Mouse (Mus musculus): Measurements from ENCODE around the gene Slc47a2. TPM values are rescaled to one million over a fixed set of nuclear protein-coding genes. Genes with fewer than 3 reads are reported as not detected.

Gene Slc47a2
- total and polyA plus RNA-seq, 3 experiments: 0.15 to 0.25 TPM; not detected in 1

DNA sequence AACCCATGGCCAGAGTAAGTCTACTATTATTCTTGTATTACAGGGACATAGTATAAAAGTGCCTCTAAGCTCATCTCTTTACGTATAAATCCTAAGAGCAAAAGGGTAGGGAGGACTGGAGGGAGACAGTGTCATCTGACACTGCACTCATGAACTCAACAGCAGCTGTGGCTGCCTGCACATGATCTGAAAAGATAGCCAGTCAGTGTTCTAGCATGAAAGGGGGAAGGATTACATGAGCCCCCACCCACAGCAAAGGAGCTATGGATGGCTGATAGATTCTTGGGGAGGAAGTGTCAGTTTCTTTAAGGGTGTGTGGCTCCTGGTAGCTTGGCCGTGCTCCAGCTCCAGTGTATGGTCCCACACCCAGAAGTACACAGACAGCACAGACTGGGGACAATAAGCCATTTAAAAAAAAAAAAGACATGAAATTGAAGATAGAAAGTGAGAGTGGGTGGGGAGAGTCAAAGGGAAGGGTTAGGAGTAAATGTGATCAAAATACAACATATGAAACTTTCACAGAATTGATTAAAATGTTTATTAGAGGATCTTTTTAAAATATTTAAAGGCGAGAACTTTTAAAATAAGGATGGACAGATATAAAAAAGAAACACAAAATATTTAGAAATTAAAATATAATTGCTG lies 22.6 kb downstream of the Slc47a2 start (continued):
- no peak for TF ChIP-seq MEF2A (IDR thresholded peaks at IDR 0.05; ENCODE audit: extremely low read depth, insufficient replicate concordance, low read depth, low read length, poor library complexity, severe bottlenecking)
- peak; percentile 66 for TF ChIP-seq MXI1 (IDR thresholded peaks at IDR 0.05; ENCODE audit: low read depth, low read length)
- peak; percentile 91 for TF ChIP-seq ZNF384 (IDR thresholded peaks at IDR 0.05; ENCODE audit: low read depth, low read length)
- no peak for TF ChIP-seq SMC3 (IDR thresholded peaks at IDR 0.05; ENCODE audit: low read depth, low read length)

DNA sequence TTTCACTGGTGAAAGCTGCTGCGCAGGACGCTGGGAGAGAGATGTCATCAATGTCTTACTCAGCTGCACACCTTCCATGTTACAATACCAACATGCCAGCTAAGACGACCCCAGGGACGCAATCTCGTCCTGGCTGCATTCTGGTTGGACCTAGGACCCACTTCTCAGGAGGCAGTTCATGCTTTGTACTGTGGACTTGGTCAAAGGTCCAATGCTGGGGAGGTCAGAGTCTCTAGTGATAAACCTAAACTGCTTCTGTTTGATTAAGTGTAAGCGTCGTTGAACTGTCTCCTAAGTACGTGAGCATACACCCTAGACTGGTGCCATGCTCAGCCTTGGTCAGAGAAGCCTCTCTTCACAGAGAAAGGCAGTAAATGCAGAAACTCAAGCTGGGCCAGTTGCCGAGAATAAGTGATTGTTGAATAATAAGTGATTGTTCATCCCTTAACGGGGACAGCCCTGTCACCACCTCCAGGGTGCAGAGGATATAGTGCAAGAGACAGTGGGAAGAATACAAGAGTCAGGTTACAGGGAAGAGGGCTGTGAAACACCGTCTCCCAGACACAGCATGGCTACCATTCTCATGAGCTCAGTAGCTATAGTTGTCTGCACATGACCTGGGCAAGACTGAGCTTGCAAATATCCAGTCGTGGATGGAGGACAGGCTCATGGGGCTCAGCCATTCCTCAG lies 23.3 kb downstream of the Slc47a2 start:
- Histone ChIP-seq H3K36me3 (ENCODE audit: control insufficient read depth in 1 of 2, insufficient read depth in 2 of 2, low read length in 2 of 2) (peaks cover 0 to 11% of the 10 kb centered on the region in 2 experiments; a peak in 2 of 4 replicates), H3K27ac (ENCODE audit: control insufficient read depth, low read depth, low read length) (peak overlapping the region; percentile 64), H3K27me3 (ENCODE audit: control insufficient read depth in 1 of 2, insufficient read depth in 2 of 2, low read length in 2 of 2) (no peaks in the 10 kb centered on the region), H3K4me1 (ENCODE audit: control insufficient read depth in 1 of 2, insufficient read depth in 2 of 2, low read length in 2 of 2) (peaks cover 12 to 16% of the 10 kb centered on the region in 2 experiments), H3K9ac (ENCODE audit: control insufficient read depth, low read depth, low read length, poor library complexity, severe bottlenecking) (peak overlapping the region; percentile 20; the same call in 1 of the 2 replicates), H3K79me2 (ENCODE audit: control insufficient read depth, insufficient read depth, low read length, poor library complexity) (no peaks in the 10 kb centered on the region), H3K9me3 (replicated peaks; ENCODE audit: insufficient read depth, low read length) (no peaks in the 10 kb centered on the region), H3K4me3 (ENCODE audit: control insufficient read depth in 1 of 2, insufficient read depth in 1 of 2, low read depth in 2 of 2, low read length in 2 of 2) (peak overlapping the region; percentile 14 to 15; a peak in 2 of 4 replicates)
- TF ChIP-seq MAFK (IDR thresholded peaks at IDR 0.05; ENCODE audit: borderline replicate concordance, low read depth, low read length) (no peak), USF2 (IDR thresholded peaks at IDR 0.05; ENCODE audit: borderline replicate concordance in 1 of 2, insufficient read depth in 1 of 2, low read depth in 1 of 2, low read length in 2 of 2) (no peak), RAD21 (IDR thresholded peaks at IDR 0.05; ENCODE audit: low read depth, low read length) (no peak), KAT2A (conservative IDR thresholded peaks at IDR 0.05; ENCODE audit: low read depth, low read length) (no peak), ZNF384 (IDR thresholded peaks at IDR 0.05; ENCODE audit: low read depth, low read length) (no peak), ELF1 (IDR thresholded peaks at IDR 0.05; ENCODE audit: low read depth, low read length) (no peak), SMC3 (IDR thresholded peaks at IDR 0.05; ENCODE audit: low read depth, low read length) (no peak), ETS1 (IDR thresholded peaks at IDR 0.05; ENCODE audit: low read depth, low read length) (no peak), CHD1 (IDR thresholded peaks at IDR 0.05; ENCODE audit: low read depth, low read length) (no peak), MEF2A (IDR thresholded peaks at IDR 0.05; ENCODE audit: extremely low read depth, insufficient replicate concordance, low read depth, low read length, poor library complexity, severe bottlenecking) (no peak), CTCF (IDR thresholded peaks at IDR 0.05 in 2 of 3, conservative IDR thresholded peaks at IDR 0.05 in 1 of 3; ENCODE audit: control insufficient read depth in 1 of 3, insufficient read depth in 1 of 3, low read depth in 2 of 3, low read length in 3 of 3, poor library complexity in 1 of 3, severe bottlenecking in 1 of 3) (no peak), E2F4 (IDR thresholded peaks at IDR 0.05; ENCODE audit: borderline replicate concordance, low read depth, low read length) (no peak)
- no peak for DNase-seq (ENCODE audit: low read depth, low spot score)

DNA sequence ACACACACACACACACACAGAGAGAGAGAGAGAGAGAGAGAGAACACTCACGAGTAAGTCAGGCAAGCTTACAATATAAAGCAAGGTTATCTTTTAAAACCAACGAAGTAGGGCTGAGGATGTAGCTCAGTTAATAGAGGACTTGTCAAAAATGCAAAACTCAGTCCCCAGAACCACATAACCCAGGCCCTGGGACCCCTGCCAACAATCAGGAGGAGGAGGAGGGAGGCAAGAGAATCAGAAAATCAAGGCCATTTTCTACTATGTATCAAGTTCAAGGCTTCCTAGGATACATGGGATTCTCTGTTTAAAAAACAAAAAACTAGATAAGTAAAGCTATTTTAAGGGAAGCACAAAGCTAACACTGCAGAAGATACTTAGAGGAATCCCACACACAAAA lies 25.8 kb downstream of the Slc47a2 start:
- peak; percentile 29 for DNase-seq (ENCODE audit: low read depth, low spot score)
- no peak for TF ChIP-seq BHLHE40 (IDR thresholded peaks at IDR 0.05; ENCODE audit: borderline replicate concordance, low read depth, low read length)
- TF ChIP-seq KAT2A (conservative IDR thresholded peaks at IDR 0.05; ENCODE audit: low read depth, low read length): no peak
- TF ChIP-seq RCOR1 (IDR thresholded peaks at IDR 0.05; ENCODE audit: low read depth, low read length): no peak
- no peak for TF ChIP-seq CHD1 (IDR thresholded peaks at IDR 0.05; ENCODE audit: low read depth, low read length)
- TF ChIP-seq ZMIZ1 (IDR thresholded peaks at IDR 0.05; ENCODE audit: low read depth, low read length): no peak
- Histone ChIP-seq H3K27ac (ENCODE audit: control insufficient read depth, low read depth, low read length) (no peak overlapping the region), H3K9ac (ENCODE audit: control insufficient read depth, low read depth, low read length, poor library complexity, severe bottlenecking) (no peak overlapping the region), H3K9me3 (replicated peaks; ENCODE audit: insufficient read depth, low read length) (no peaks in the 10 kb centered on the region), H3K27me3 (ENCODE audit: control insufficient read depth in 1 of 2, insufficient read depth in 2 of 2, low read length in 2 of 2) (no peaks in the 10 kb centered on the region), H3K79me2 (ENCODE audit: control insufficient read depth, insufficient read depth, low read length, poor library complexity) (no peaks in the 10 kb centered on the region), H3K4me1 (ENCODE audit: control insufficient read depth in 1 of 2, insufficient read depth in 2 of 2, low read length in 2 of 2) (peaks cover 15 to 19% of the 10 kb centered on the region in 2 experiments), H3K36me3 (ENCODE audit: control insufficient read depth in 1 of 2, insufficient read depth in 2 of 2, low read length in 2 of 2) (peaks cover 0 to 15% of the 10 kb centered on the region in 2 experiments; a peak in 2 of 4 replicates), H3K4me3 (ENCODE audit: control insufficient read depth in 1 of 2, insufficient read depth in 1 of 2, low read depth in 2 of 2, low read length in 2 of 2) (no peak overlapping the region)

Measured in MEL (cell line).